Mouse (Mus musculus) kidney, embryonic 16.5 days (tissue): ENCODE data around the gene Zfp638. TPM values are rescaled to one million over a fixed set of nuclear protein-coding genes. Genes with fewer than 3 reads are reported as not detected.
"Not testable (repeated sequence)": the region's sequence is repeated elsewhere in the genome, so short reads cannot be mapped to it uniquely, and the experiment has no call there.

ENCODE experiments used
- ATAC-seq: fragments of 200-750 bp; cut with Nextera tagmentation; 2 replicates; pipeline ENCODE4 v1.8.0; 2017; ENCODE audit warnings: moderate TSS enrichment; ENCODE audit not compliant: low FRiP score, low TSS enrichment
- H3K27ac ChIP-seq: fragments of 300-500 bp; sonication (generic); 2 replicates; pipeline ENCODE4 v1.5.1; 2014; ENCODE audit warnings: low read length
- H3K27me3 ChIP-seq: fragments of 300-500 bp; sonication (generic); 2 replicates; pipeline ENCODE4 v1.6.1; 2014; ENCODE audit warnings: low read length, control low read depth, mixed read lengths; ENCODE audit not compliant: insufficient read depth
- H3K36me3 ChIP-seq: fragments of 300-500 bp; sonication (generic); 2 replicates; pipeline ENCODE4 v1.6.1; 2014; ENCODE audit warnings: low read length, control low read depth, mixed read lengths; ENCODE audit not compliant: insufficient read depth
- H3K4me1 ChIP-seq: fragments of 300-500 bp; sonication (generic); 2 replicates; pipeline ENCODE4 v1.6.1; 2014; ENCODE audit warnings: low read length, control low read depth, mixed read lengths; ENCODE audit not compliant: insufficient read depth
- H3K4me2 ChIP-seq: fragments of 300-500 bp; sonication (generic); replicated peaks from 2 replicates; pipeline ENCODE4 v1.6.1; 2014; ENCODE audit warnings: low read depth, low read length
- H3K4me3 ChIP-seq: fragments of 300-500 bp; sonication (generic); 2 replicates; pipeline ENCODE4 v1.5.1; 2014; ENCODE audit warnings: mild to moderate bottlenecking, low read length
- H3K9ac ChIP-seq: fragments of 300-500 bp; sonication (generic); replicated peaks from 2 replicates; pipeline ENCODE4 v1.6.1; 2014; ENCODE audit warnings: low read length
- H3K9me3 ChIP-seq: fragments of 300-500 bp; sonication (generic); 2 replicates; pipeline ENCODE4 v1.6.1; 2016; ENCODE audit warnings: low read length, control low read depth
- WGBS: fragments of 180-500 bp; shearing (Covaris S2); extraction: QIAGEN DNeasy Blood & Tissue Kit; methylation state at CpG from one replicate; pipeline ENCODE4 v1.1.7; 2014; 5-methylcytosine and 5-hydroxymethylcytosine counted together
- polyA plus RNA-seq: library from polyadenylated mRNA; unstranded; fragments of >200 nt; fragmentation: Nextera tagmentation; extraction: Ambion mirVana; gene quantifications from 2 replicates; pipeline ENCODE4 v1.2.1, GENCODE M21; 2015

Zfp638 gene
- polyA plus RNA-seq, 1 experiment from 2014 or later = 48.4 TPM

DNA sequence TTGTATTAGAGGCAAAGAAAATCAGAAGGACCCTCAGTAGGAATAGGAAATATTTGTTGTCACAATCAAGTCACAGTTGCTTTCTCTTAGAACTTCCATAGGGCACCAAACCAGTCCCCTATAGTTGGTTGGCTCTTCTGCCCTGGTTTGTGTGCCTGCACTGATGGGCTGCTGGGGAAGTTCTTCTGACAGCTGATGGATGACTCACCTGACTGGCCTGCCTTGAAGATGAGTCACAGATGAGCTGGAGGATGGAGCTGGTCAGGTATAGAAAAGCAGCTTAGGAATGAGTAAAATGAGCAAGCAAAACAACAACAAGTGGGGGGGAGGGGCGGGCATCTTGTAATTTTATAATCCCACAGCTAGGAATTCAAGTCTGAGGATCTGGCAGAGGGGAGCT is 135.8 kb downstream of the Zfp638 start:
- Histone ChIP-seq H3K4me2 (no peak overlapping the region), H3K9ac (no peak overlapping the region), H3K4me1 (no peaks in the 10 kb centered on the region), H3K36me3 (peaks cover 15% of the 10 kb centered on the region), H3K4me3 (no peak overlapping the region), H3K27me3 (no peaks in the 10 kb centered on the region), H3K27ac (no peak overlapping the region), H3K9me3 (no peaks in the 10 kb centered on the region)
- 58% methylated on average over 1 of the region's 1 CpGs for WGBS
- ATAC-seq = no peak

DNA sequence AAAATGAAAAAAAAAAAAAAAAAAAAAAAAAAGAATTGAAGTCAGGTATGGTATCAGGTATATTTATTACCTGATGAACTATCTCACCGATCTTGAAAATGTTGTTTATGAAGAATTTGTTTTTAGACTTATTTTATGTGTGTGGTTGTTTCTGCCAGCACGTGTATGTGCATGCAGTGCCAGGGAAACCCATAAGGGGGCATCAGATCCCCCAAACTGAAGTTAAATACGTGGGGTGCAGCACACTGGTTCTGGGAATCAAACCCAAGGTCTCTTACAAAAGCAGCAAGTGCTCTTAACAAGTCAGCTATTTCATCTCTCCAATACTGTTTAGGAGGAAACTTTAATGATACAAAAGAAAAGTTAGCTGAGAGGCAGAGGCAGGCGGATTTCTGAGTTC is 137.4 kb downstream of the Zfp638 start:
- H3K27me3 ChIP-seq = no peaks in the 10 kb centered on the region
- H3K9me3 ChIP-seq = no peaks in the 10 kb centered on the region
- no peak overlapping the region for H3K4me2 ChIP-seq
- WGBS = 92% methylated on average over 4 of the region's 4 CpGs
- no peak overlapping the region for H3K4me3 ChIP-seq
- H3K27ac ChIP-seq = no peak overlapping the region
- H3K4me1 ChIP-seq = peaks cover 15% of the 10 kb centered on the region
- no peak for ATAC-seq
- H3K36me3 ChIP-seq = peaks cover 2% of the 10 kb centered on the region; the same call in 1 of the 2 replicates
- no peak overlapping the region for H3K9ac ChIP-seq

DNA sequence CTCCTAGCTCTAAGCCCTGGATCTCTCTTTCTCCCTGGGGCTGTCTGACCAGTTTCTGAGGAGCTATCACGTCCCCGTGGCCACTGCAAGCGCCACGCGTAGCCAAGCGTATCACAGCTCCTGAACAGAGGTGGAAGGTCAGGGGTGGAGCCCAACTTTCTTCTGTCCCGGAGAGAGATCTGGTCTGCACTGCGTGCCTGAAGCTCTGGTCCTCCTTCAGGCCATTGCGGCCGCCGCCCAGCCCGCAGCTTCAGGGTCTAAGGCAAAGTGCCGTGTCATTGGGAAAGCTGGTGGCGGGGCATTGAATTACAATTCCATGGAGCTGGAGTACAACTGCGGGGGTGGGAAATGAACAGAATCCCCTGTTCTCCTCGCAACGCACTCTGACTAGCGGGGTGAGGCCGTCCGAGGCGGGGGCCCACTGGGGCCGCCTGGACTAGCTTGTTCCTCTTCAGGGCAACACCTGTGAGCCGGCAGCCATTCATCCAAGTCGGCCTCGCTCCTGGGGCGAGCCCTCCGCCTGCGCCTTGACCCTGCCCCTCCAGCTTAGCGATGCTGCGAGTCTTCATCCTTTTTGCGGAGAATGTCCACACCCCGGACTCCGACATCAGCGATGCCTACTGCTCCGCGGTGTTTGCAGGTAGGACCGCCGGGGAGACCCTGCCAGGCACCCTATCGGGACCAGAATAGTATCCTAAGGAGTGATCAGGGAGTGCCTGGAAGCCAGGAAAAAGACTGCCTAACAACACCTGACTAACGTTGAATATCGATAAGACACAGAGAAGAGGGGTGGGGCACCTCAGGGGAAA is 141.7 kb downstream of the Zfp638 start, which contains the start of gene Dysf:
TSS of gene Dysf (plus strand) at position 228 of the 809 bp plus-strand sequence.
- peak; percentile 68 for ATAC-seq
- Histone ChIP-seq H3K4me2 (peak within 1 kb of the TSS; percentile 81), H3K27me3 (no peaks in the 10 kb centered on the region), H3K27ac (0 out of 2 replicates have a peak within 1 kb of the TSS, but pooled peaks have one; percentile 13), H3K4me1 (peaks cover 43% of the 10 kb centered on the region), H3K9me3 (no peaks in the 10 kb centered on the region), H3K9ac (peak within 1 kb of the TSS; percentile 43), H3K4me3 (peak within 1 kb of the TSS; percentile 43), H3K36me3 (no peaks in the 10 kb centered on the region)
- WGBS = under 1% methylated on average over 41 of the region's 41 CpGs

DNA sequence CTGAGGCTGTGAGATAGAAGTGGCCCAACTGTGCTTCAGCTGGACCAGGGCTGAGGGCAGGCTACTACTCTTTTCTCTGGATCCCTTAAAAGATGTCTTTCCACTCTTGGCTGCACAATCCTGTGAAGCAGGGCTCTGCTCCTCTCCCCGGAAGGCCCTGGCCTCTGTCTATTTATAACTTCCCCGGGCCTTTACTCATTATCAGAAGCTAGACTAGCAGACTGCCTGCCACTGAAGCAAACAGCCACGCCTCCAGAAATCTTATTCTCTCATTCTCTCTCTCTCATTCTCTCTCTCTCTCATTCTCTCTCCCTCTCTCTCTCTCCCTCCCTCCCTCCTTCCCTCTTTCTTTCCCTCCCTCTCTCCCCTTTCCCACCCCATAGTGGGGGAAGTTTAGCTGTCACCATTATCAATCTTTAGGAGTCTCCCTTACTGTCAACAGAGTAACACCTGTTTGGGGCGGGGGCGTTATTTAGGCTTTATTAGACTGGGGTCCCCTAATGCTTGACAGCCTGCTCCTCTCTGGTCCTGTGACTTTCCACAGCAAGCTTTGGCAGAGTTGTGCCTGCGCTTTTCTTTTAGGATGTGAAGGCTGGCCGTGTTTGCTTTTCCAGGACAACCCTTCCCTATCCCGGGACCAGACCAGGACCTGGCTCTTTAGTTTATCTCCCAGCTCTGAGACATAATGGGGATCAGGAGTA is 142.4 kb downstream of the Zfp638 start:
- 0 out of 2 replicates have a peak overlapping the region, but pooled peaks have one; percentile 13 for H3K27ac ChIP-seq
- no peaks in the 10 kb centered on the region for H3K27me3 ChIP-seq
- H3K4me2 ChIP-seq = peak overlapping the region; percentile 81
- WGBS = 24% methylated on average over 8 of the region's 8 CpGs
- H3K4me1 ChIP-seq = peaks cover 43% of the 10 kb centered on the region
- H3K4me3 ChIP-seq = peak overlapping the region; percentile 43
- H3K9ac ChIP-seq = peak overlapping the region; percentile 43; the same call in 1 of the 2 replicates
- no peaks in the 10 kb centered on the region for H3K9me3 ChIP-seq
- ATAC-seq = peak; percentile 46; the same call in 1 of the 2 replicates
- H3K36me3 ChIP-seq = no peaks in the 10 kb centered on the region

DNA sequence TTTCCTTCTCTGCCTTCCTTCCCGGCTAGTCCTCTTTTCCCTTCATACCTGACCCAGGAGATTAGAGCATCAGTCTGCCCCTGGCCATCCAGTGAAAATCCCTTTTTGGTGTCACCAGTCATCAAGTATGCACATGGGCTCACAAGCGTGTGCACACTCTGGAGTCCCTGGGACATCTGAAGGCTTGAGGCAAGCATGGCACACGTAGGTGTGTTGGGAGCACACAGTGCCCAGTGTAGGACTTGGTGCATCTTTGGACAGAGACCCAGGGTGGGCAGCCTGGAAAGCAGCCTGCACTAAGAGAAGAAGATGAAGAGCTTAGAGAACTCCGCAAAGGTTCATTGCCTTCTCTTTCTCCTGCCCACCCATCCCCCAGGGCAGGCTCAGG is 143.0 kb downstream of the Zfp638 start:
- peak overlapping the region; percentile 69 for H3K27ac ChIP-seq
- no peaks in the 10 kb centered on the region for H3K9me3 ChIP-seq
- H3K9ac ChIP-seq = peak overlapping the region; percentile 1; the same call in 1 of the 2 replicates
- H3K4me2 ChIP-seq = peak overlapping the region; percentile 23
- no peak overlapping the region for H3K4me3 ChIP-seq
- no peaks in the 10 kb centered on the region for H3K27me3 ChIP-seq
- ATAC-seq = peak; percentile 24
- H3K4me1 ChIP-seq = peaks cover 43% of the 10 kb centered on the region
- no peaks in the 10 kb centered on the region for H3K36me3 ChIP-seq
- 37% methylated on average over 4 of the region's 4 CpGs for WGBS

DNA sequence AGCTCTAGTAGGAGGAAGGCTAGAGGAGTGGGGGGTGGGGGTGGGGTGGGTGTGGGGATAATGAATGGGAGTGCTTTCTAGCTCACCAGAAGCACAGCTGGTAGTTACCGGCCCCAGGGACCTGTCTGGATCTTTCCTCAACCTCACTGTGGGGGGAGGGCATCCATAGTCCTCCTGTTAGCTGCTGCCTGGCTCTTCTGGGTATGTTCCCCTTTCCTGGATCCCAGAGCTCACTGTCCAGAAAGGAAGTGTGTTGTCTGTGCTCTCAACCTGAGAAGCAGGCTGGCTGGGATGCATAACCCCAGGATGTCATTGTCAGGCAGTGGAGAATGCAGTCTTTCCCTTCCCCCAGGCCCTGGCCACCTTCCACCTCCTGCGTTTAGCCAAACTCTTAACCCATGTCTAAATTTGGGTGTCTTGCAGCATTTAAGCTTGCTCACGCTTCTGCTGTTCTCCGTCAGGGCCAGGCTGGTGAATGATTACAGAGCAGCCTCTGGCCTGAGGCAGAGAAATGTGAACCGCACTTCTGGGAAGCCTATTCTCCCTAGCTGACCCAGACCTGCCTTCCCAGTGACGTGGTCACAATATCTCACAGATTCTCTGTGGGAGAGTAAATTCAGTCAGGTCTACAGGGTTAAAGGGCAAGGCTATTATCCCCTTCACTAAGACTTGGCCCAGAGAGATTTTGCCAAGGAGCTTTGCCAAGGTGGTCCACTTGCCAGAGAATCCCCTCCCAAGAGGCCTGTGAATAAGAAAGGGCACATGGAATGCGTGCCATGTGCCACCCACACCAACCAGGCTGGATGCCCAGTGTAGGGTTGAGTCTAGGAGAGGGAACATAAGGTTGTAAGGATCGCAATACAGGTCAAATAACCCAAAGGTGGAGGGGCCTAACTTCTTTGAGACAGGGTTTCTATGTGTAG is 143.7 kb downstream of the Zfp638 start:
- Histone ChIP-seq H3K9me3 (no peaks in the 10 kb centered on the region), H3K27me3 (no peaks in the 10 kb centered on the region), H3K4me2 (peak overlapping the region; percentile 23; the same call in 1 of the 2 replicates), H3K4me1 (peaks cover 46% of the 10 kb centered on the region), H3K4me3 (no peak overlapping the region), H3K9ac (peak overlapping the region; percentile 1; the same call in 1 of the 2 replicates), H3K36me3 (no peaks in the 10 kb centered on the region), H3K27ac (peak overlapping the region; percentile 69)
- 32% methylated on average over 8 of the region's 8 CpGs for WGBS
- peak; percentile 78 for ATAC-seq

DNA sequence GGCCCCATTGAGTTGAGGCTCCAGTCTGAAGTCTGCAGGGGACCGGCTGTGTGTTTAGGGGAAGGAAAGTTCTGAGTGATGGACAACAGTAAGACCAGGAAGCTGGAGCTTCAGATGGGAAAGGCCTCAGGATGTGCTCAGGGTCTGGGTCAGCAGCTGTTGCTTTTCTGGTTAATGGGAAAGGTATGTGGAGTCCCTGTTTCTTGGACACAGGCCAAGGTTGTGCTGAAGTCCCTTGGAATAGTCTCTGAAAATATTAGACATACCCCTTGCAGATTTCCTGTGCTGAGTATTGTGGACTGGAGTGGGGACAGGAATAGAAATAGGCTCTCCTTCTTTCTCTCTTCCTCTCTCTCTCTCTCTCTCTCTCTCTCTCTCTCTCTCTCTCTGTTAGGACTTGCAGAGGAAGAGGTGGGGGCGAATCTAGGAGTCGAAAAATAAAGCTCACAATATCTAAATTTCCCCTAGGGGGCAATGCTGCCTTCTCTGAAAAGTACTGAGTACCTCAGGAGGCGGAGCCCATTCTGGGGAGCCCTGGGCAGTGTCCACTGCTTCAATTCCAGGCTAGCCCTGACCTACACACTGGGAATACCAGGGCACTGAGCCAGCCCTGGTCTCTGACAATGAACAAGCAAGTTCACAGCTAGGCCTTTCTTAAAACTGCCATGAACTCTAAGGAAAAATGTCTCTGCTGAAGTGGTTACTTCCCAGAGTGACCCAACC is 148.2 kb downstream of the Zfp638 start:
- peak overlapping the region; percentile 59 for H3K27ac ChIP-seq
- peak; percentile 9; the same call in 1 of the 2 replicates for ATAC-seq
- H3K9ac ChIP-seq, H3K4me3 ChIP-seq, H3K27me3 ChIP-seq, H3K4me2 ChIP-seq, H3K9me3 ChIP-seq, H3K36me3 ChIP-seq: not testable (repeated sequence)
- WGBS = 53% methylated on average over 4 of the region's 4 CpGs
- peaks cover 23% of the 10 kb centered on the region for H3K4me1 ChIP-seq

DNA sequence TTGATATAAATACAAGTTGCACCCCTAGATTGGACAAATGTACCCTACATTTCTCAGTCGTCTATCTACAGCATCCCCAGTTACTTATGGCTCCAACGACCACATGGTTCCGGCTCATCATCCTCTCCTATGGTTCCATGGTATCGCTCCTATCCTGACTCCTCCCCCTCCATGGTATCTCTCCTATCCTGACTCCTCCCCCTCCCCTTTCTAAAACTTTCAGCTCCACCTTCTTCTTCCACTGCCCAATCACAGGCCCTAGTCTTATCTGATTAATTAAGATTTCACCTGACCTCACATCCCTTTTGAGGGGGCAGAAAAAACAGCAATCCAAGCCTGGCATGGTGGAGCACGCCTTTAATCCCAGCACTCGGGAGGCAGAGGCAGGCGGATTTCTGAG is 149.9 kb downstream of the Zfp638 start:
- H3K4me2 ChIP-seq = no peak overlapping the region
- H3K4me3 ChIP-seq = no peak overlapping the region
- H3K27me3 ChIP-seq = peaks cover 4% of the 10 kb centered on the region; the same call in 1 of the 2 replicates
- 88% methylated on average over 7 of the region's 7 CpGs for WGBS
- H3K9ac ChIP-seq = no peak overlapping the region
- H3K9me3 ChIP-seq = no peaks in the 10 kb centered on the region
- peaks cover 7% of the 10 kb centered on the region; the same call in 1 of the 2 replicates for H3K4me1 ChIP-seq
- ATAC-seq = no peak
- no peak overlapping the region for H3K27ac ChIP-seq
- H3K36me3 ChIP-seq = no peaks in the 10 kb centered on the region

DNA sequence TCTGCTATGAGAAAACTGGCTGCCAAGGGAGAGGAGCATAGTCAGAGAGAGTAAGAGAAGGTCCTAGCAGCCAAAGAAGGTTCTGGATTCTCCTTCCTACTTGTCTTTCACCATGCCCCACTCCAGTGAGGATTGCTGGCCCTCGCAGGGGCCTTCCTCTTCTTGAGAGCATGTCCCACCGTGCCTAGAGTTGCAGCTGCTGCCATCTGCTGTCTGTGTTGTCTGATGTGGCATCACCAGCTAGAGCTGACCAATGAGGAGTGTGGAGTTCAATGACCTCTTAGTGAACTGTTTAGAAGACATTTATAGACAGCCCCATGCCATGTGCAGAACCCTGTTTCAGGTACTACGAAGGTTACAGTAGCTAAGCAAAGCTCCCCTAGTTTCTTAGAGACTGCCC is 150.5 kb downstream of the Zfp638 start:
- 52% methylated on average over 3 of the region's 3 CpGs for WGBS
- no peak overlapping the region for H3K9ac ChIP-seq
- ATAC-seq = no peak

More for the DNA sequence above, 150.5 kb downstream of the Zfp638 start:
- Histone ChIP-seq H3K36me3 (no peaks in the 10 kb centered on the region), H3K27ac (no peak overlapping the region), H3K4me3 (no peak overlapping the region), H3K27me3 (peaks cover 4% of the 10 kb centered on the region; the same call in 1 of the 2 replicates), H3K4me1 (peaks cover 4% of the 10 kb centered on the region; the same call in 1 of the 2 replicates), H3K9me3 (no peaks in the 10 kb centered on the region), H3K4me2 (no peak overlapping the region)
